In the genomic region with DNA sequence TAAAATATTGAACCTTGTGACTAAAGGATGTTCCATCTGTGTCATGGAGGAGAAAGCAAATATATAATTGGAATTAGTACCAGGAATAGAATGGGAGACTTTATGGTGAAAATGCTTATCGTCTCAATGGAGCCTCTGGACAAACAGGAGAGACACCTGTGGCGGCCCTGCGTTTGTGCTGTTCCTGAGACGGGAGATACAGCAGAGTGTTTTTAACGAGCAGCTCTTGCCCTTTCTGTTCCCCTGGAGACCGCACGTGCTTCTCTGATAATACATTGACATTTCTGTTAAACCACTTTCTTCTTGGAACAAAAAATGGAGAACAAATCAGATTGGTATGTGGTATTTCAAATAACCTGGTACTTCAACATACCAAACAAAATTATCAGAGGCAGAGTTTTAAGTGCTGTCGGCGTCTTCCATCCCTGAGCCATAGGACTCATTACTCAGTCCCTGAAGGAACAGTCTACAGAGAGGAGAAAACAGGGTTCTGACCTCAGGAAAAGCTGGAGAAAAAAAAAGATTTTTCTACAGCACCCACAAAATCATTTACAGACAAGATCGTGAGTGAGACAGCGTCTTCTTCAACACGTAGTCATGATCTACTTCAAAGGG, we compare ENCODE assay signal across 28 mouse cellular contexts. TPM values are rescaled to one million over a fixed set of nuclear protein-coding genes. Genes with fewer than 3 reads are reported as not detected.
DNase-seq lines count a peak whose midpoint lies in the region; ATAC-seq and TF ChIP-seq lines count a peak whose summit lies in the region.
"Had no signal": no experiment of that assay in that cellular context is flagged by ENCODE, and none has a peak within 500 bp of the region (broad histone marks: within the 10 kb centered on the region; RNA-seq: fewer than 3 reads in every experiment).

No protein-coding gene starts in this region.

- TF ChIP-seq CTCF in lung, embryonic 14.5 days (IDR thresholded peaks at IDR 0.05; ENCODE audit: low read depth), result no peak
- TF ChIP-seq CTCF in lung, postnatal 0 days (IDR thresholded peaks at IDR 0.05), result no peak

- no peak for TF ChIP-seq EP300 in lung, postnatal 0 days (IDR thresholded peaks at IDR 0.05)

- H3K36me3 ChIP-seq in lung, embryonic 14.5 days (ENCODE audit: insufficient read depth), result no peaks in the 10 kb centered on the region
- no peaks in the 10 kb centered on the region for H3K36me3 ChIP-seq in lung, postnatal 0 days (ENCODE audit: insufficient read depth, low read length)
- H3K36me3 ChIP-seq: embryonic facial prominence, embryonic 13.5 days; forebrain, embryonic 12.5 days; forebrain, embryonic 15.5 days; heart, embryonic 12.5 days; heart, embryonic 15.5 days; hindbrain, embryonic 10.5 days; hindbrain, embryonic 13.5 days had no signal

- no peak overlapping the region for H3K4me3 ChIP-seq in lung, embryonic 14.5 days (ENCODE audit: low read depth, low read length)
- no peak overlapping the region for H3K4me3 ChIP-seq in lung, postnatal 0 days (ENCODE audit: low read depth, low read length)
- H3K4me3 ChIP-seq: embryonic facial prominence, embryonic 10.5 days; embryonic facial prominence, embryonic 13.5 days; erythroblast, embryonic 14.5 days; forebrain, embryonic 12.5 days; forebrain, embryonic 15.5 days; heart, embryonic 12.5 days; heart, embryonic 15.5 days; hindbrain, embryonic 10.5 days; hindbrain, embryonic 13.5 days had no signal

- no peaks in the 10 kb centered on the region for H3K27me3 ChIP-seq in lung, embryonic 14.5 days (ENCODE audit: insufficient read depth, low read length)
- no peaks in the 10 kb centered on the region for H3K27me3 ChIP-seq in lung, postnatal 0 days (replicated peaks; ENCODE audit: insufficient read depth, low read length)
- H3K27me3 ChIP-seq: embryonic facial prominence, embryonic 13.5 days; forebrain, embryonic 12.5 days; forebrain, embryonic 15.5 days; heart, embryonic 12.5 days; heart, embryonic 15.5 days; hindbrain, embryonic 13.5 days had no signal

- H3K4me2 ChIP-seq in lung, embryonic 14.5 days, result no peak overlapping the region
- no peak overlapping the region for H3K4me2 ChIP-seq in lung, postnatal 0 days (replicated peaks; ENCODE audit: low read depth, low read length)
- H3K4me2 ChIP-seq: embryonic facial prominence, embryonic 13.5 days; forebrain, embryonic 12.5 days; forebrain, embryonic 15.5 days; heart, embryonic 12.5 days; heart, embryonic 15.5 days; hindbrain, embryonic 13.5 days had no signal

- no peak overlapping the region for H3K9ac ChIP-seq in lung, embryonic 14.5 days
- no peak overlapping the region for H3K9ac ChIP-seq in lung, postnatal 0 days (replicated peaks; ENCODE audit: low read depth)
- H3K9ac ChIP-seq: embryonic facial prominence, embryonic 13.5 days; forebrain, embryonic 12.5 days; forebrain, embryonic 15.5 days; heart, embryonic 12.5 days; heart, embryonic 15.5 days; hindbrain, embryonic 13.5 days had no signal

- no peaks in the 10 kb centered on the region for H3K9me3 ChIP-seq in lung, embryonic 14.5 days (ENCODE audit: low read depth, low read length)
- H3K9me3 ChIP-seq in lung, postnatal 0 days (ENCODE audit: low read length), result no peaks in the 10 kb centered on the region
- H3K9me3 ChIP-seq: embryonic facial prominence, embryonic 10.5 days; embryonic facial prominence, embryonic 13.5 days; forebrain, embryonic 12.5 days; forebrain, embryonic 15.5 days; heart, embryonic 12.5 days; heart, embryonic 15.5 days; hindbrain, embryonic 10.5 days; hindbrain, embryonic 13.5 days had no signal

- WGBS in lung, embryonic 14.5 days, result 58% methylated on average over 12 of the region's 12 CpGs
- WGBS in lung, postnatal 0 days, result 44% methylated on average over 12 of the region's 12 CpGs

- ATAC-seq in lung, embryonic 14.5 days (ENCODE audit: insufficient read depth), result peak; percentile 60; the same call in 1 of the 2 replicates
- ATAC-seq in lung, postnatal 0 days, result no peak
- ATAC-seq: CD4-positive, CD25-positive, alpha-beta regulatory T cell, adult 4 months; forebrain, embryonic 15.5 days had no signal

- H3K27ac ChIP-seq in lung, embryonic 14.5 days (ENCODE audit: low read depth), result no peak overlapping the region
- no peak overlapping the region for H3K27ac ChIP-seq in lung, postnatal 0 days (ENCODE audit: low read length)
- H3K27ac ChIP-seq: embryonic facial prominence, embryonic 10.5 days; embryonic facial prominence, embryonic 13.5 days; forebrain, embryonic 12.5 days; forebrain, embryonic 15.5 days; heart, embryonic 15.5 days; hindbrain, embryonic 10.5 days; hindbrain, embryonic 13.5 days had no signal

- peak; percentile 34 for DNase-seq in lung, embryonic 14.5 days
- DNase-seq in lung, postnatal 25 days (ENCODE audit: low spot score), result no peak
- DNase-seq in lung, postnatal 0 days (ENCODE audit: low spot score), result peak; percentile 7
- DNase-seq in lung, postnatal 36 days, result no peak
- DNase-seq in retina, embryonic 14.5 days (ENCODE audit: low spot score), result peak; percentile 1
- DNase-seq in retina, postnatal 1 day, result no peak
- DNase-seq: adrenal gland, adult 2 months; adrenal gland, postnatal 14 days; cerebellum, adult 11-12 months; cerebellum, adult 8-10 months; cerebellum, postnatal 10 days; cerebellum, postnatal 36 days; embryo, embryonic 11 days; gastrocnemius, postnatal 25 days; heart, adult 18-20 months; heart, postnatal 10 days; heart, postnatal 36 days had no signal

- no peaks in the 10 kb centered on the region for H3K4me1 ChIP-seq in lung, embryonic 14.5 days (ENCODE audit: insufficient read depth)
- no peaks in the 10 kb centered on the region for H3K4me1 ChIP-seq in lung, postnatal 0 days (ENCODE audit: insufficient read depth, low read depth, low read length)
- H3K4me1 ChIP-seq: embryonic facial prominence, embryonic 10.5 days; embryonic facial prominence, embryonic 13.5 days; forebrain, embryonic 12.5 days; forebrain, embryonic 15.5 days; heart, embryonic 12.5 days; heart, embryonic 15.5 days; hindbrain, embryonic 10.5 days; hindbrain, embryonic 13.5 days had no signal

RNA-seq across cellular contexts. Expression of a gene that starts 32.5 kb away (rescaled TPM):
- 0.34 and 0.57 TPM in 2 replicates for polyA plus RNA-seq in lung, embryonic 14.5 days (2014; fragmentation: Nextera tagmentation; extraction: Ambion mirVana)
- polyA plus RNA-seq in lung, postnatal 0 days (2015; fragmentation: Nextera tagmentation; extraction: Ambion mirVana), result 0.18 and 0.24 TPM in 2 replicates
- polyA plus RNA-seq: C2C12; embryonic facial prominence, embryonic 10.5 days; embryonic facial prominence, embryonic 13.5 days; erythroblast, embryonic 14.5 days had no signal

RNA-seq across cellular contexts. Expression of a gene that starts 38.4 kb away (rescaled TPM):
- polyA plus RNA-seq in lung, embryonic 14.5 days (2014; fragmentation: Nextera tagmentation; extraction: Ambion mirVana), result 27.6 and 29.1 TPM in 2 replicates
- 11.0 and 11.5 TPM in 2 replicates for polyA plus RNA-seq in lung, postnatal 0 days (2015; fragmentation: Nextera tagmentation; extraction: Ambion mirVana)

RNA-seq across cellular contexts. Expression of a gene that starts 38.6 kb away (rescaled TPM):
- polyA plus RNA-seq in lung, embryonic 14.5 days (2014; fragmentation: Nextera tagmentation; extraction: Ambion mirVana), result 19.2 and 21.6 TPM in 2 replicates
- 2.7 and 3.6 TPM in 2 replicates for polyA plus RNA-seq in lung, postnatal 0 days (2015; fragmentation: Nextera tagmentation; extraction: Ambion mirVana)

Comparison
In these comparisons a context has a peak if more than half of its experiments do, and no peak if none do; other contexts are left out.
1. DNase-seq: peak in lung, embryonic 14.5 days (single experiment), lung, postnatal 0 days (single experiment) and retina, embryonic 14.5 days (single experiment); none in lung, postnatal 25 days (single experiment), lung, postnatal 36 days (single experiment) and retina, postnatal 1 day (single experiment).